Mouse (Mus musculus): ENCODE results near the gene Nectin3.

DNA sequence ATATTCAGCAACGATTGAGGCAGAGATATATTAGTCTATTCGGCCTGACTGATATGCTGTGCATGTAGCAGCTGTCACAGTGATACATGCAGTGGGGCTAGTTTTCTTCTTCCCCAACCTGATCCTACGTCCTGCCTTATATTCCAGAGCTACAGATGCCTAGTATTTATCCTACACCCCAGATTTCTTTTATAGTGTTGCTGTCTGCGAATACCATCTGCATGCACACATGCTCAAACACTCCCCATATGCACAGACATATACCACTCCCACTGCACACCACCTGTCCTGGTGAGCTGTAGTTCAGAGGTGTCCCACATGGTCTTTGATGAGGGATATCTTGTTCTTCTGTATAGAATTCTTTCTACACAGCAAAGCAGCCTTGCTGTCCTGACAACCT, 115.0 kb downstream of the Nectin3 start:
- TF ChIP-seq POLR2A (IDR thresholded peaks at IDR 0.05; ENCODE audit: extremely low read depth, insufficient read depth, low read length) (no peak), CTCF (IDR thresholded peaks at IDR 0.05; ENCODE audit: extremely low read depth, insufficient read depth, low read length) (no peak)
